Mouse (Mus musculus): ENCODE data around the gene Olfr1012. TPM values are rescaled to one million over a fixed set of nuclear protein-coding genes. Genes with fewer than 3 reads are reported as not detected.
A peak's percentile ranks its signal among the peaks of the same experiment; 100 is the strongest.
"Not testable (repeated sequence)": the region's sequence is repeated elsewhere in the genome, so short reads cannot be mapped to it uniquely, and the experiment has no call there.

Olfr1012 gene
- polyA plus RNA-seq, 1 experiment from 2014 or later: not detected

DNA sequence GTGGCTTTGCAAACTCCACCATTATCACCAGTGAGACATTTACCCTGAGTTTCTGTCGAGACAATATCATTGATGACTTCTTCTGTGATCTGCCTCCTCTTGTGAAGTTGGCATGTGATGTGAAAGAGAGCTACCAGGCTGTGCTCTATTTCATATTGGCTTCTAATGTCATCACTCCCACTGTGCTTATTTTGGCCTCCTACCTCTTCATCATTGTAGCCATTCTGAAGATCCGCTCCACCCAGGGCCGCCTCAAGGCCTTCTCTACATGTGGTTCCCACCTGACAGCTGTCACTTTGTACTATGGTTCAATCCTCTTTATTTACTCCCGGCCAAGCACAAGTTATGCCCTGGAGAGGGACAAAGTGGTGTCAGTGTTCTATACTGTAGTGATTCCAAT lies 8.7 kb downstream of the Olfr1012 start:
- Histone ChIP-seq H3K4me2 (ENCODE audit: low read depth, low read length) (no peak overlapping the region), H3K4me3 (ENCODE audit: low read depth, low read length) (no peak overlapping the region), H3K9ac (replicated peaks) (no peak overlapping the region), H3K27ac (ENCODE audit: low read depth) (no peak overlapping the region), H3K9me3 (ENCODE audit: low read length) (no peaks in the 10 kb centered on the region), H3K4me1 (ENCODE audit: insufficient read depth) (no peaks in the 10 kb centered on the region), H3K36me3 (replicated peaks; ENCODE audit: insufficient read depth, low read length) (no peaks in the 10 kb centered on the region), H3K27me3 (ENCODE audit: insufficient read depth, low read length) (no peaks in the 10 kb centered on the region)
- ATAC-seq (no peak), DNase-seq (no peak)
- WGBS (ENCODE audit: insufficient replicate concordance): 78% methylated on average over 4 of the region's 4 CpGs
- TF ChIP-seq EP300 (IDR thresholded peaks at IDR 0.05; ENCODE audit: low read depth) (no peak), CTCF (IDR thresholded peaks at IDR 0.05; ENCODE audit: low read depth) (no peak)

DNA sequence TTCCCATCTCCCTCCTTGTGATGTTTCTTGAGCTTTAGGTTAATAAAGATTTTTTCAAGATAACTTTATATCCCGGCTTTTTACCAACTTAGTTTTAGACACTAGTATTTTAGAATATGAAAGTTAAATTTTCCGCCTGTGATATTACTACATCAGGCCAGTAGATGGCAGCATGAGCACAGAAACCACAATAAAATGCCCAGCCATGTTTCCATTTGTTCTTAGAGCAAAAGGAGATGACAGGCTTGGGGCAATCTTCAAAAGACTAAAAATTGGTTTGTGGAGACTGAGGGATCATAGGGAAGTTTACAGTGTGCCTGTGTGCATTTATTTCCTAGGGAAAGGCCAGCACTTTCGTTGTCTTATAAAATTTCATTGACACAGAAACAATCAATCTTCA lies 36.8 kb downstream of the Olfr1012 start:
- Histone ChIP-seq H3K4me2 (ENCODE audit: low read depth, low read length) (no peak overlapping the region), H3K36me3 (replicated peaks; ENCODE audit: insufficient read depth, low read length) (no peaks in the 10 kb centered on the region), H3K4me1 (ENCODE audit: insufficient read depth) (no peaks in the 10 kb centered on the region), H3K9ac (replicated peaks) (no peak overlapping the region), H3K27me3 (ENCODE audit: insufficient read depth, low read length) (no peaks in the 10 kb centered on the region), H3K9me3 (ENCODE audit: low read length) (no peaks in the 10 kb centered on the region), H3K4me3 (ENCODE audit: low read depth, low read length) (no peak overlapping the region), H3K27ac (ENCODE audit: low read depth) (no peak overlapping the region)
- DNase-seq (peak; percentile 17), ATAC-seq (no peak)
- TF ChIP-seq CTCF (IDR thresholded peaks at IDR 0.05; ENCODE audit: low read depth) (peak; percentile 72), EP300 (IDR thresholded peaks at IDR 0.05; ENCODE audit: low read depth) (no peak)
- 14% methylated on average over 3 of the region's 3 CpGs for WGBS (ENCODE audit: insufficient replicate concordance)

DNA sequence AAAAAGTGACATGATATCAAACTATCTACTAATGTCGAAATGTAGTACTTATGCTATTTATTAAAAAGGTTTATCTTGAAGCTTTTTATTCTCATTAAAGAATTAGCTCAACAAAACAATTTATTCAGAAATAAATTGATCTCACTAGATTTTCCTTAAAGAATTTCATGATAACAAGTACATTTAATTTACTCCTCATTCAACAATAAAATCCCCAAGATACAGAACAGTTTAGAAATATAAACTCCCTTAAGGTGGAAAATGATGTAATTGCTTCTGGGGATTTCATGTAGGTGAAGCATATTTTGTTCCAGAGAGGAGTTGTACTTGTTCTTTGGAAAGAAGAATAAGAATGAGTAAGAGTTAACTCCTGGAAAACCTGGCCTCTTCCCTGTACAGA lies 47.4 kb downstream of the Olfr1012 start, which contains the start of gene Olfr1009:
TSS of gene Olfr1009 (plus strand) at position 301 of the 400 bp plus-strand sequence.
- ATAC-seq (no peak), DNase-seq (no peak)
- Histone ChIP-seq H3K36me3 (replicated peaks; ENCODE audit: insufficient read depth, low read length) (no peaks in the 10 kb centered on the region), H3K4me2 (ENCODE audit: low read depth, low read length) (no peak within 1 kb of the TSS), H3K4me1 (ENCODE audit: insufficient read depth) (no peaks in the 10 kb centered on the region), H3K27me3 (ENCODE audit: insufficient read depth, low read length) (no peaks in the 10 kb centered on the region), H3K9me3 (ENCODE audit: low read length) (no peaks in the 10 kb centered on the region), H3K9ac (replicated peaks) (no peak within 1 kb of the TSS), H3K27ac (ENCODE audit: low read depth) (no peak within 1 kb of the TSS), H3K4me3 (ENCODE audit: low read depth, low read length) (no peak within 1 kb of the TSS)
- no peak for TF ChIP-seq EP300 (IDR thresholded peaks at IDR 0.05; ENCODE audit: low read depth)
- TF ChIP-seq CTCF (IDR thresholded peaks at IDR 0.05; ENCODE audit: low read depth): no peak
- 64% methylated on average over 1 of the region's 1 CpGs for WGBS (ENCODE audit: insufficient replicate concordance)

DNA sequence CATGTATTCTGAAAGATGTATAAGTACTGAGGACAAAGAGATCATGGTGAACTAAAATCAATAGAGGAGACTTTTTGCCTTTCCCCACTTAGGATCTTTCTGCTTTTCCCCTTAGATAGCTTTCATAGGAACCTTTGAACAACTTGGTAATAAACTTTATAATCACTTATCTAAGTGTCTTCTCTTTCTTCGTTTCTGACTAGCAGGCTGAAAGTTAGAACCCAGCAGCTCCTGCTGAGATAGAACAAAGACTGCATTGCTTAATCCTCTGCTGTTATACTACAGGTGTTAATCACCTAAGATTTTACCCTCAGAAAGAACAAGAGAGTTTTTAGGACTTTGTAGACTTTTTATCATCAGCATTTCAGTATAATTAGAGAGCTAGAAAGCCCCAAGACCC lies 51.4 kb downstream of the Olfr1012 start:
- WGBS (ENCODE audit: insufficient replicate concordance): 18% methylated on average over 1 of the region's 1 CpGs
- Histone ChIP-seq H3K4me3 (ENCODE audit: low read depth, low read length) (no peak overlapping the region), H3K9ac (replicated peaks) (no peak overlapping the region), H3K9me3 (ENCODE audit: low read length) (no peaks in the 10 kb centered on the region), H3K36me3 (replicated peaks; ENCODE audit: insufficient read depth, low read length) (no peaks in the 10 kb centered on the region), H3K4me1 (ENCODE audit: insufficient read depth) (no peaks in the 10 kb centered on the region), H3K27me3 (ENCODE audit: insufficient read depth, low read length) (no peaks in the 10 kb centered on the region), H3K27ac (ENCODE audit: low read depth) (no peak overlapping the region), H3K4me2 (ENCODE audit: low read depth, low read length) (no peak overlapping the region)
- ATAC-seq: no peak
- no peak for DNase-seq
- TF ChIP-seq CTCF (IDR thresholded peaks at IDR 0.05; ENCODE audit: low read depth) (no peak), EP300 (IDR thresholded peaks at IDR 0.05; ENCODE audit: low read depth) (no peak)

DNA sequence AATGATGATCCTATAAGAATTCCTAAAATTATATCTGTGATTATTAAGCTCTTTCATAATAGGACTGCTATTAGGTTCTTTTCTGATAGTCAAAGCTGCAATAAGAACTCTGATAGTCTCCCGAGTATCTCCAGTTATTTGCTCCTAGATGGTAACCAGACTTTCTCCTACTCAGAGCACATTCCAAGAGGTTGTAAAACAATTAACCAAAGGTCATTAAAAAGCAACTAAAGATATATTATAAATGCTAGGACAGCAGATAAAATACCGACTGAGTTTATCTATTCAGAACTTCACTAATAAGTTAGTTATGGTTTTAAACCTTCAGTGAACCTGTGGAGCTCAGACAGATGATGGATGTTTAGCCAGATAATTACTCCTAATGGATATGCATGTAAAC lies 51.9 kb downstream of the Olfr1012 start:
- H3K9ac ChIP-seq (replicated peaks); H3K27me3 ChIP-seq (ENCODE audit: insufficient read depth, low read length); H3K4me1 ChIP-seq (ENCODE audit: insufficient read depth); H3K36me3 ChIP-seq (replicated peaks; ENCODE audit: insufficient read depth, low read length); DNase-seq; H3K4me2 ChIP-seq (ENCODE audit: low read depth, low read length); ATAC-seq; H3K27ac ChIP-seq (ENCODE audit: low read depth); H3K4me3 ChIP-seq (ENCODE audit: low read depth, low read length); H3K9me3 ChIP-seq (ENCODE audit: low read length): not testable (repeated sequence)
- 45% methylated on average over 2 of the region's 2 CpGs for WGBS (ENCODE audit: insufficient replicate concordance)

Other genes starting within 250 kb of the Olfr1012 start
- gene 4833423E24Rik, start 243.7 kb downstream of the Olfr1012 start, polyA plus RNA-seq (2015; fragmentation: Nextera tagmentation; extraction: Ambion mirVana): not detected in 2 replicates
- not detected in 2 replicates for gene Olfr996, start 183.6 kb downstream of the Olfr1012 start, polyA plus RNA-seq (2015; fragmentation: Nextera tagmentation; extraction: Ambion mirVana)
- not detected in 2 replicates for gene Olfr998, start 173.8 kb downstream of the Olfr1012 start, polyA plus RNA-seq (2015; fragmentation: Nextera tagmentation; extraction: Ambion mirVana)
- gene Olfr1000, start 150.9 kb downstream of the Olfr1012 start, polyA plus RNA-seq (2015; fragmentation: Nextera tagmentation; extraction: Ambion mirVana): not detected in 2 replicates
- gene Olfr1002, start 112.1 kb downstream of the Olfr1012 start, polyA plus RNA-seq (2015; fragmentation: Nextera tagmentation; extraction: Ambion mirVana): not detected in 2 replicates
- gene Olfr154, start 98.3 kb downstream of the Olfr1012 start, polyA plus RNA-seq (2015; fragmentation: Nextera tagmentation; extraction: Ambion mirVana): not detected in 2 replicates
- not detected in 2 replicates for gene Olfr1006, start 84.0 kb downstream of the Olfr1012 start, polyA plus RNA-seq (2015; fragmentation: Nextera tagmentation; extraction: Ambion mirVana)
- gene Olfr1008, start 73.3 kb downstream of the Olfr1012 start, polyA plus RNA-seq (2015; fragmentation: Nextera tagmentation; extraction: Ambion mirVana): not detected in 2 replicates
- not detected in 2 replicates for gene Olfr1009, start 47.3 kb downstream of the Olfr1012 start, polyA plus RNA-seq (2015; fragmentation: Nextera tagmentation; extraction: Ambion mirVana)
- not detected in 2 replicates for gene Olfr1013, start 4.3 kb upstream of the Olfr1012 start, polyA plus RNA-seq (2015; fragmentation: Nextera tagmentation; extraction: Ambion mirVana)
- not detected in 2 replicates for gene Olfr1014, start 9.9 kb upstream of the Olfr1012 start, polyA plus RNA-seq (2015; fragmentation: Nextera tagmentation; extraction: Ambion mirVana)
- not detected in 2 replicates for gene Olfr1015, start 19.3 kb upstream of the Olfr1012 start, polyA plus RNA-seq (2015; fragmentation: Nextera tagmentation; extraction: Ambion mirVana)
- gene Olfr1016, start 39.8 kb upstream of the Olfr1012 start, polyA plus RNA-seq (2015; fragmentation: Nextera tagmentation; extraction: Ambion mirVana): not detected in 2 replicates
- gene Olfr1018, start 55.7 kb upstream of the Olfr1012 start, polyA plus RNA-seq (2015; fragmentation: Nextera tagmentation; extraction: Ambion mirVana): not detected in 2 replicates
- not detected in 2 replicates for gene Olfr1019, start 82.7 kb upstream of the Olfr1012 start, polyA plus RNA-seq (2015; fragmentation: Nextera tagmentation; extraction: Ambion mirVana)
- not detected in 2 replicates for gene Olfr1020, start 84.3 kb upstream of the Olfr1012 start, polyA plus RNA-seq (2015; fragmentation: Nextera tagmentation; extraction: Ambion mirVana)
- not detected in 2 replicates for gene Olfr1022, start 105.8 kb upstream of the Olfr1012 start, polyA plus RNA-seq (2015; fragmentation: Nextera tagmentation; extraction: Ambion mirVana)
- gene Olfr1023, start 122.9 kb upstream of the Olfr1012 start, polyA plus RNA-seq (2015; fragmentation: Nextera tagmentation; extraction: Ambion mirVana): not detected in 2 replicates
- not detected in 2 replicates for gene Olfr1024, start 142.3 kb upstream of the Olfr1012 start, polyA plus RNA-seq (2015; fragmentation: Nextera tagmentation; extraction: Ambion mirVana)
- not detected in 2 replicates for gene Olfr1025-ps1, start 152.4 kb upstream of the Olfr1012 start, polyA plus RNA-seq (2015; fragmentation: Nextera tagmentation; extraction: Ambion mirVana)
- gene Olfr1026, start 158.8 kb upstream of the Olfr1012 start, polyA plus RNA-seq (2015; fragmentation: Nextera tagmentation; extraction: Ambion mirVana): not detected in 2 replicates
- gene Olfr1028, start 187.7 kb upstream of the Olfr1012 start, polyA plus RNA-seq (2015; fragmentation: Nextera tagmentation; extraction: Ambion mirVana): not detected in 2 replicates
- gene Olfr1029, start 211.1 kb upstream of the Olfr1012 start, polyA plus RNA-seq (2015; fragmentation: Nextera tagmentation; extraction: Ambion mirVana): not detected in 2 replicates
- not detected in 2 replicates for gene Olfr1030, start 216.5 kb upstream of the Olfr1012 start, polyA plus RNA-seq (2015; fragmentation: Nextera tagmentation; extraction: Ambion mirVana)
- gene Olfr1031, start 227.5 kb upstream of the Olfr1012 start, polyA plus RNA-seq (2015; fragmentation: Nextera tagmentation; extraction: Ambion mirVana): not detected in 2 replicates
- not detected in 2 replicates for gene Olfr1032, start 242.8 kb upstream of the Olfr1012 start, polyA plus RNA-seq (2015; fragmentation: Nextera tagmentation; extraction: Ambion mirVana)